Mouse (Mus musculus) thymus, postnatal 10 days (tissue): ENCODE data around the gene Ugt8a.

Source experiments
- DNase-seq, 2 experiments: peaks; one replicate each; pipeline ENCODE4 v3.0.0; 2021; ENCODE audit warnings: low spot score in 2 of 2

Gene Ugt8a

GRCm38 (mm10) chr3:125869873-125870272 is 68.5 kb downstream of the Ugt8a start:
- DNase-seq: no peak

GRCm38 (mm10) chr3:125861601-125862000 is 76.8 kb downstream of the Ugt8a start:
- DNase-seq: no peak

GRCm38 (mm10) chr3:125849163-125849872 is 89.1 kb downstream of the Ugt8a start:
- peak in 1 of 2 experiments; percentile 39 for DNase-seq

- no peak for DNase-seq
Observed at GRCm38 (mm10) chr3:125828051-125828450, 110.4 kb downstream of the Ugt8a start.

GRCm38 (mm10) chr3:125827256-125827655 is 111.2 kb downstream of the Ugt8a start:
- DNase-seq: no peak

GRCm38 (mm10) chr3:125819741-125820140 is 118.7 kb downstream of the Ugt8a start:
- no peak for DNase-seq
